ENCODE assay signal across 15 mouse cellular contexts in genomic region chr8:106545149-106545548, GRCm38 (mm10). TPM values are rescaled to one million over a fixed set of nuclear protein-coding genes. Genes with fewer than 3 reads are reported as not detected.
DNase-seq lines count a peak whose midpoint lies in the region; ATAC-seq and TF ChIP-seq lines count a peak whose summit lies in the region.
"Had no signal": no experiment of that assay in that cellular context is flagged by ENCODE, and none has a peak within 500 bp of the region (broad histone marks: within the 10 kb centered on the region; RNA-seq: fewer than 3 reads in every experiment).

No protein-coding gene starts in this region.

- TF ChIP-seq CTCF in liver, embryonic 14.5 days (IDR thresholded peaks at IDR 0.05; ENCODE audit: low read depth), result peak; percentile 23; the same call in 1 of the 2 replicates
- peak; percentile 55 for TF ChIP-seq CTCF in intestine, postnatal 0 days (IDR thresholded peaks at IDR 0.05; ENCODE audit: low read depth)

- TF ChIP-seq EP300 in liver, embryonic 14.5 days (IDR thresholded peaks at IDR 0.05; ENCODE audit: low read depth), result no peak

- H3K4me1 ChIP-seq in liver, embryonic 14.5 days (replicated peaks; ENCODE audit: control insufficient read depth in 2 of 2, insufficient read depth in 2 of 2, low read length in 1 of 2), result no peaks in the 10 kb centered on the region
- no peaks in the 10 kb centered on the region for H3K4me1 ChIP-seq in intestine, postnatal 0 days (replicated peaks; ENCODE audit: control insufficient read depth, insufficient read depth, low read length)
- H3K4me1 ChIP-seq: midbrain, embryonic 10.5 days had no signal

- no peaks in the 10 kb centered on the region for H3K36me3 ChIP-seq in liver, embryonic 14.5 days (replicated peaks; ENCODE audit: control insufficient read depth, insufficient read depth, low read depth)
- H3K36me3 ChIP-seq in intestine, postnatal 0 days (ENCODE audit: control insufficient read depth, insufficient read depth), result no peaks in the 10 kb centered on the region
- H3K36me3 ChIP-seq: midbrain, embryonic 10.5 days had no signal

- no peak for DNase-seq in liver, embryonic 14.5 days (ENCODE audit: low read depth in 3 of 3, low spot score in 3 of 3)
- no peak for DNase-seq in liver
- peak; percentile 35 for DNase-seq in A20 (ENCODE audit: low read depth, low spot score)
- DNase-seq in CD8-positive naive resting alpha-beta T cell, adult 2 months (ENCODE audit: low read depth in 2 of 2, low spot score in 2 of 2), result peak; percentile 29 to 50
- no peak for DNase-seq in layer of hippocampus, adult 9-11 months
- DNase-seq in left cerebral cortex, postnatal 14 days (ENCODE audit: low spot score in 2 of 2), result no peak
- DNase-seq: adrenal gland, postnatal 14 days; embryo, embryonic 11 days; heart, adult 11 months; heart, postnatal 36 days; kidney, adult 8-10 months had no signal

- no peaks in the 10 kb centered on the region for H3K9me3 ChIP-seq in liver, embryonic 14.5 days (ENCODE audit: control insufficient read depth, low read length)
- no peaks in the 10 kb centered on the region for H3K9me3 ChIP-seq in intestine, postnatal 0 days (ENCODE audit: control insufficient read depth)
- H3K9me3 ChIP-seq: midbrain, embryonic 10.5 days had no signal

- H3K4me2 ChIP-seq in liver, embryonic 14.5 days (ENCODE audit: low read depth), result no peak overlapping the region
- no peak overlapping the region for H3K4me2 ChIP-seq in intestine, postnatal 0 days (replicated peaks; ENCODE audit: low read depth)

- H3K9ac ChIP-seq in liver, embryonic 14.5 days (replicated peaks), result no peak overlapping the region
- H3K9ac ChIP-seq in intestine, postnatal 0 days (ENCODE audit: low read depth, low read length), result no peak overlapping the region

- 36% methylated on average over 2 of the region's 2 CpGs for WGBS in liver, embryonic 14.5 days (ENCODE audit: insufficient replicate concordance)
- 67% methylated on average over 2 of the region's 2 CpGs for WGBS in intestine, postnatal 0 days

- H3K27ac ChIP-seq in liver, embryonic 14.5 days, result no peak overlapping the region
- no peak overlapping the region for H3K27ac ChIP-seq in intestine, postnatal 0 days (ENCODE audit: low read depth, low read length)
- H3K27ac ChIP-seq: midbrain, embryonic 10.5 days had no signal

- intact Hi-C loops in left cerebral cortex, postnatal 14 days (cut with DNase I), result no loop called here

- no peak overlapping the region for H3K4me3 ChIP-seq in liver, embryonic 14.5 days (ENCODE audit: insufficient read depth in 1 of 2, low read depth in 2 of 2, low read length in 2 of 2)
- H3K4me3 ChIP-seq in intestine, postnatal 0 days (ENCODE audit: low read depth, low read length), result no peak overlapping the region
- H3K4me3 ChIP-seq: midbrain, embryonic 10.5 days had no signal

- H3K27me3 ChIP-seq in liver, embryonic 14.5 days (ENCODE audit: control insufficient read depth, insufficient read depth, low read length), result no peaks in the 10 kb centered on the region
- H3K27me3 ChIP-seq in intestine, postnatal 0 days (replicated peaks; ENCODE audit: control insufficient read depth, insufficient read depth, low read length), result no peaks in the 10 kb centered on the region

- ATAC-seq in liver, embryonic 14.5 days (ENCODE audit: insufficient read depth), result no peak
- no peak for ATAC-seq in intestine, postnatal 0 days

RNA-seq across cellular contexts. Expression of gene Gm10073, which starts 28.1 kb away (rescaled TPM):
- polyA plus RNA-seq in liver, embryonic 14.5 days (2012; rRNA removed), result 61.5 and 76.5 TPM in 2 replicates
- 8.8 and 12.3 TPM in 2 replicates for polyA plus RNA-seq in liver, embryonic 14.5 days (2014; fragmentation: Nextera tagmentation; extraction: Ambion mirVana)
- polyA plus RNA-seq in intestine, postnatal 0 days (2015; fragmentation: Nextera tagmentation; extraction: Ambion mirVana), result 8.8 and 9.2 TPM in 2 replicates
- 10 to 100 TPM; 90.1 to 90.2 TPM for total RNA-seq in left cerebral cortex, postnatal 14 days (2021)

RNA-seq across cellular contexts. Expression of gene Cdh3, which starts 34.5 kb away (rescaled TPM):
- 1.4 TPM in 2 replicates for polyA plus RNA-seq in liver, embryonic 14.5 days (2012; rRNA removed)
- polyA plus RNA-seq in liver, embryonic 14.5 days (2014; fragmentation: Nextera tagmentation; extraction: Ambion mirVana), result 0.60 and 0.62 TPM in 2 replicates
- polyA plus RNA-seq in intestine, postnatal 0 days (2015; fragmentation: Nextera tagmentation; extraction: Ambion mirVana), result 2.9 and 3.6 TPM in 2 replicates
- total RNA-seq in left cerebral cortex, postnatal 14 days (2021), result under 1 TPM; 0.42 to 0.62 TPM

RNA-seq across cellular contexts. Expression of gene 6030452D12Rik, which starts 44.8 kb away (rescaled TPM):
- not detected in 2 replicates for polyA plus RNA-seq in liver, embryonic 14.5 days (2012; rRNA removed)
- polyA plus RNA-seq in liver, embryonic 14.5 days (2014; fragmentation: Nextera tagmentation; extraction: Ambion mirVana), result not detected in 2 replicates
- not detected in 2 replicates for polyA plus RNA-seq in intestine, postnatal 0 days (2015; fragmentation: Nextera tagmentation; extraction: Ambion mirVana)
- not detected for total RNA-seq in left cerebral cortex, postnatal 14 days (2021)
- total RNA-seq: adrenal gland, postnatal 14 days; heart, postnatal 36 days; layer of hippocampus, postnatal 14 days had no signal
- polyA plus RNA-seq: limb, embryonic 14.5 days; midbrain, embryonic 10.5 days had no signal

RNA-seq across cellular contexts. Expression of gene Cdh1, which starts 58.0 kb away (rescaled TPM):
- polyA plus RNA-seq in liver, embryonic 14.5 days (2012; rRNA removed), result 9.6 and 11.4 TPM in 2 replicates
- polyA plus RNA-seq in liver, embryonic 14.5 days (2014; fragmentation: Nextera tagmentation; extraction: Ambion mirVana), result 13.7 and 14.8 TPM in 2 replicates
- polyA plus RNA-seq in intestine, postnatal 0 days (2015; fragmentation: Nextera tagmentation; extraction: Ambion mirVana), result 82.1 and 88.1 TPM in 2 replicates
- total RNA-seq in left cerebral cortex, postnatal 14 days (2021), result 1 to 10 TPM; 2.5 to 4.1 TPM
- total RNA-seq: heart, postnatal 36 days had no signal

Comparison
In these comparisons a context has a peak if more than half of its experiments do, and no peak if none do; other contexts are left out.
1. DNase-seq: peak in A20 (single experiment) and CD8-positive naive resting alpha-beta T cell, adult 2 months (2 of 2); none in liver, embryonic 14.5 days (0 of 3), liver (single experiment), layer of hippocampus, adult 9-11 months (single experiment) and left cerebral cortex, postnatal 14 days (0 of 2).